In genomic region chr5:146221722-146222121, GRCm38 (mm10) we compare ENCODE assay signal across 9 mouse cellular contexts. TPM values are rescaled to one million over a fixed set of nuclear protein-coding genes. Genes with fewer than 3 reads are reported as not detected.
DNase-seq lines count a peak whose midpoint lies in the region; ATAC-seq lines count a peak whose summit lies in the region.
"Had no signal": no experiment of that assay in that cellular context is flagged by ENCODE, and none has a peak within 500 bp of the region (broad histone marks: within the 10 kb centered on the region; RNA-seq: fewer than 3 reads in every experiment).

No protein-coding gene starts in this region.

- peaks cover 16% of the 10 kb centered on the region for H3K4me1 ChIP-seq in kidney, embryonic 15.5 days
- H3K4me1 ChIP-seq in embryonic facial prominence, embryonic 10.5 days, result peaks cover 11% of the 10 kb centered on the region
- H3K4me1 ChIP-seq in hindbrain, embryonic 16.5 days (ENCODE audit: control insufficient read depth, insufficient read depth, low read depth, low read length), result peaks cover 6% of the 10 kb centered on the region
- peaks cover 16% of the 10 kb centered on the region for H3K4me1 ChIP-seq in midbrain, embryonic 16.5 days (ENCODE audit: control insufficient read depth, insufficient read depth, low read length)

- peak overlapping the region; percentile 99 for H3K27ac ChIP-seq in kidney, embryonic 15.5 days
- H3K27ac ChIP-seq in embryonic facial prominence, embryonic 10.5 days (replicated peaks), result peak overlapping the region; percentile 97
- peak overlapping the region; percentile 97 for H3K27ac ChIP-seq in hindbrain, embryonic 16.5 days (ENCODE audit: low read depth, low read length)
- H3K27ac ChIP-seq in midbrain, embryonic 16.5 days (ENCODE audit: low read length), result peak overlapping the region; percentile 98

- no peak for ATAC-seq in kidney, embryonic 15.5 days (replicated peaks; ENCODE audit: low FRiP score)
- no peak for ATAC-seq in hindbrain, embryonic 16.5 days
- ATAC-seq in midbrain, embryonic 16.5 days, result no peak

- DNase-seq in kidney, adult 9 months, result no peak
- no peak for DNase-seq in embryonic facial prominence, embryonic 10.5 days (ENCODE audit: low spot score)
- no peak for DNase-seq in right cerebral cortex, postnatal 4 days
- no peak for DNase-seq in ovary, postnatal 36 days (ENCODE audit: low spot score)
- no peak for DNase-seq in gastrocnemius, postnatal 4 days (ENCODE audit: low spot score in 2 of 2)

- H3K9ac ChIP-seq in kidney, embryonic 15.5 days, result peak overlapping the region; percentile 83
- peak overlapping the region; percentile 92 for H3K9ac ChIP-seq in hindbrain, embryonic 16.5 days (ENCODE audit: low read depth, low read length)
- peak overlapping the region; percentile 90 for H3K9ac ChIP-seq in midbrain, embryonic 16.5 days (ENCODE audit: low read depth, low read length)

- 18% methylated on average over 6 of the region's 6 CpGs for WGBS in kidney, embryonic 15.5 days
- WGBS in embryonic facial prominence, embryonic 10.5 days, result 35% methylated on average over 6 of the region's 6 CpGs
- 31% methylated on average over 6 of the region's 6 CpGs for WGBS in hindbrain, embryonic 16.5 days
- 28% methylated on average over 6 of the region's 6 CpGs for WGBS in midbrain, embryonic 16.5 days

- peaks cover 29% of the 10 kb centered on the region for H3K36me3 ChIP-seq in kidney, embryonic 15.5 days
- H3K36me3 ChIP-seq in embryonic facial prominence, embryonic 10.5 days (replicated peaks), result peaks cover 31% of the 10 kb centered on the region
- H3K36me3 ChIP-seq in hindbrain, embryonic 16.5 days (ENCODE audit: control insufficient read depth, insufficient read depth, low read length), result peaks cover 6% of the 10 kb centered on the region
- peaks cover 9% of the 10 kb centered on the region for H3K36me3 ChIP-seq in midbrain, embryonic 16.5 days (ENCODE audit: control insufficient read depth, insufficient read depth, low read length)

- no peaks in the 10 kb centered on the region for H3K27me3 ChIP-seq in kidney, embryonic 15.5 days
- H3K27me3 ChIP-seq in embryonic facial prominence, embryonic 10.5 days (replicated peaks; ENCODE audit: low read depth, poor library complexity, severe bottlenecking), result no peaks in the 10 kb centered on the region
- H3K27me3 ChIP-seq in hindbrain, embryonic 16.5 days (replicated peaks; ENCODE audit: control insufficient read depth, insufficient read depth, low read length), result no peaks in the 10 kb centered on the region
- H3K27me3 ChIP-seq in midbrain, embryonic 16.5 days (ENCODE audit: control insufficient read depth, insufficient read depth, low read depth, low read length), result no peaks in the 10 kb centered on the region

- H3K4me3 ChIP-seq in kidney, embryonic 15.5 days (replicated peaks), result peak overlapping the region; percentile 79
- peak overlapping the region; percentile 78 for H3K4me3 ChIP-seq in embryonic facial prominence, embryonic 10.5 days
- peak overlapping the region; percentile 89 for H3K4me3 ChIP-seq in hindbrain, embryonic 16.5 days (ENCODE audit: low read length)
- peak overlapping the region; percentile 86 for H3K4me3 ChIP-seq in midbrain, embryonic 16.5 days (ENCODE audit: low read depth, low read length)

- peak overlapping the region; percentile 68 for H3K4me2 ChIP-seq in kidney, embryonic 15.5 days
- H3K4me2 ChIP-seq in hindbrain, embryonic 16.5 days (ENCODE audit: low read length), result peak overlapping the region; percentile 72
- H3K4me2 ChIP-seq in midbrain, embryonic 16.5 days (ENCODE audit: low read length), result peak overlapping the region; percentile 58

- H3K9me3 ChIP-seq in kidney, embryonic 15.5 days (replicated peaks), result no peaks in the 10 kb centered on the region
- H3K9me3 ChIP-seq in embryonic facial prominence, embryonic 10.5 days, result no peaks in the 10 kb centered on the region
- no peaks in the 10 kb centered on the region for H3K9me3 ChIP-seq in hindbrain, embryonic 16.5 days (ENCODE audit: control insufficient read depth, low read length)
- H3K9me3 ChIP-seq in midbrain, embryonic 16.5 days (replicated peaks; ENCODE audit: control insufficient read depth, low read length, poor library complexity, severe bottlenecking), result no peaks in the 10 kb centered on the region

RNA-seq across cellular contexts. Expression of gene Rnf6, which starts 0.4 kb away (rescaled TPM):
- polyA plus RNA-seq in kidney, embryonic 15.5 days (2015; fragmentation: Nextera tagmentation; extraction: Ambion mirVana), result 55.2 and 57.1 TPM in 2 replicates
- 28.7 and 30.7 TPM in 2 replicates for polyA plus RNA-seq in embryonic facial prominence, embryonic 10.5 days (2016; fragmentation: Nextera tagmentation; extraction: Ambion mirVana)
- 28.0 and 30.1 TPM in 2 replicates for polyA plus RNA-seq in hindbrain, embryonic 16.5 days (2015; fragmentation: Nextera tagmentation; extraction: Ambion mirVana)
- polyA plus RNA-seq in midbrain, embryonic 16.5 days (2015; fragmentation: Nextera tagmentation; extraction: Ambion mirVana), result 31.4 and 32.9 TPM in 2 replicates
- total RNA-seq in gastrocnemius, postnatal 4 days (2021), result 10 to 100 TPM; 36.8 to 46.9 TPM

RNA-seq across cellular contexts. Expression of gene Cdk8, which starts 9.3 kb away (rescaled TPM):
- 19.0 and 19.4 TPM in 2 replicates for polyA plus RNA-seq in kidney, embryonic 15.5 days (2015; fragmentation: Nextera tagmentation; extraction: Ambion mirVana)
- 25.0 and 26.6 TPM in 2 replicates for polyA plus RNA-seq in embryonic facial prominence, embryonic 10.5 days (2016; fragmentation: Nextera tagmentation; extraction: Ambion mirVana)
- 11.2 and 13.9 TPM in 2 replicates for polyA plus RNA-seq in hindbrain, embryonic 16.5 days (2015; fragmentation: Nextera tagmentation; extraction: Ambion mirVana)
- polyA plus RNA-seq in midbrain, embryonic 16.5 days (2015; fragmentation: Nextera tagmentation; extraction: Ambion mirVana), result 17.5 and 22.5 TPM in 2 replicates
- total RNA-seq in gastrocnemius, postnatal 4 days (2021), result 10 to 100 TPM; 39.0 to 48.2 TPM

RNA-seq across cellular contexts. Expression of gene 1700001J03Rik, which starts 36.6 kb away (rescaled TPM):
- 0.38 TPM in 1 of 2 replicates, not detected in the other for polyA plus RNA-seq in kidney, embryonic 15.5 days (2015; fragmentation: Nextera tagmentation; extraction: Ambion mirVana)
- polyA plus RNA-seq in embryonic facial prominence, embryonic 10.5 days (2016; fragmentation: Nextera tagmentation; extraction: Ambion mirVana), result not detected in 2 replicates
- polyA plus RNA-seq in hindbrain, embryonic 16.5 days (2015; fragmentation: Nextera tagmentation; extraction: Ambion mirVana), result 0.35 TPM in 1 of 2 replicates, not detected in the other
- polyA plus RNA-seq in midbrain, embryonic 16.5 days (2015; fragmentation: Nextera tagmentation; extraction: Ambion mirVana), result not detected in 2 replicates
- total RNA-seq in gastrocnemius, postnatal 4 days (2021), result 1 to 10 TPM in 1 of 2 experiments, under 1 TPM in 1; 0.60 to 1.3 TPM

RNA-seq across cellular contexts. Expression of gene Gm6309, which starts 51.2 kb away (rescaled TPM):
- not detected in 2 replicates for polyA plus RNA-seq in kidney, embryonic 15.5 days (2015; fragmentation: Nextera tagmentation; extraction: Ambion mirVana)
- polyA plus RNA-seq in embryonic facial prominence, embryonic 10.5 days (2016; fragmentation: Nextera tagmentation; extraction: Ambion mirVana), result not detected in 2 replicates
- polyA plus RNA-seq in hindbrain, embryonic 16.5 days (2015; fragmentation: Nextera tagmentation; extraction: Ambion mirVana), result not detected in 2 replicates
- polyA plus RNA-seq in midbrain, embryonic 16.5 days (2015; fragmentation: Nextera tagmentation; extraction: Ambion mirVana), result not detected in 2 replicates
- total RNA-seq in gastrocnemius, postnatal 4 days (2021), result not detected
- polyA plus RNA-seq: frontal cortex, adult 2 months had no signal
